Mouse (Mus musculus): Measurements from ENCODE around the gene Wipi1.

DNA sequence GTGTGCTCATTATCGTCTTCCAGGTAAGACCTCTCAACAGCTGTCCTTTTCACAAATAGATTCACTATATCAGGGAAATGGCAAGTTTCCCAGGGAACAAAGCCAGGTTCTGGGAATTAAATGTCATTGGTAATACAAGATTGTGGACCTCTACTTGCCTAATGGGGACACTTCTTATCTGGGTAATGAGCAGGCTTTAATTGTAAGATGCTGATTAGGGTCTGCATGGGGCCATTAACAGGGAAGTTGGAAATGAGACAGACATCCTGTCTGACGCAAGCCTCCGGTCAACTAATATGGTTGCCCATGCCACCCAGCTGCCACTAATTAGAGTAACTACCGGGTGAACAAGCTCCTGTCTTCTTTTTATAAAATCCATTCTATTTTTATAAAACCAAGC is 4.6 kb upstream of the Wipi1 start:
- no peak for TF ChIP-seq POLR2A (IDR thresholded peaks at IDR 0.05; ENCODE audit: borderline replicate concordance, insufficient read depth, low read length)
- no peak for TF ChIP-seq CTCF (IDR thresholded peaks at IDR 0.05; ENCODE audit: borderline replicate concordance, insufficient read depth, low read depth, low read length)
